Mouse (Mus musculus): Measurements from ENCODE around the gene 1700017N19Rik. TPM values are rescaled to one million over a fixed set of nuclear protein-coding genes. Genes with fewer than 3 reads are reported as not detected.

The 1700017N19Rik gene
- polyA plus RNA-seq, 2 experiments, result not detected

DNA sequence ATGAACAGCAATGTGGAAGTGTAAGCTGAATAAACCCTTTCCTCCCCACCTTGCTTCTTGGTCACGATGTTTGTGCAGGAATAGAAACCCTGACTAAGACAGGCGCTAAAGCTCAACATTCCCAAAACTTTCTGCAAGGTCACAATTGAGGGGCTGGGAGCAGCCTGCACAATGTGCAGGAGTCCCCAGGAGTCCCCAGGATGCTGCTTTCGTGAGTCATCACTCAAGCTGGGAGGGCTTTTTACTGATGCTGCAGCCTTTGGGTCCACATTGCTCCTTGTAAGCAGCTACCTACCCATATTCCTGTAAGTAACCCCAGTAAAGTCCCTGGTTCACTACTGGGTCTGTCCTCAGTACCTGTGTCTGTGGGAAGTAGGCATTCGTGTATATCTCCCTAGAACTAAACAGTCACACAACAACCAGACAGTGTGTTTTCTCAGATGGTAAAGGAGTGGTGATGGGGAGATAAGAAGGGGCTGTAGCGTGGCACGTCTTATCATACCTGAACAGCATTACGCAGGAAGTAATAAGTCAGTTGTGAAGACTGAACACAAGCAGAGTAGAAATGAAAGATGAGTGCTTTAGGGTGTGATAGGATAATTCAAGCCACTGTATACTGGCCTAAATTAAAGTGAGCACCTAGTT is 15.7 kb upstream of the 1700017N19Rik start:
- H3K4me3 ChIP-seq (ENCODE audit: insufficient read depth in 1 of 2, low read depth in 2 of 2, low read length in 2 of 2), result no peak overlapping the region
- peak; percentile 95 for ATAC-seq (ENCODE audit: insufficient read depth)
- TF ChIP-seq EP300 (IDR thresholded peaks at IDR 0.05; ENCODE audit: low read depth), result peak; percentile 93
- no peak for TF ChIP-seq CTCF (IDR thresholded peaks at IDR 0.05; ENCODE audit: low read depth)
- H3K9ac ChIP-seq (replicated peaks), result peak overlapping the region; percentile 14
- peak; percentile 56 to 70 (median 59) for DNase-seq (ENCODE audit: low read depth in 3 of 3, low spot score in 3 of 3)
- H3K27me3 ChIP-seq (ENCODE audit: control insufficient read depth, insufficient read depth, low read length), result no peaks in the 10 kb centered on the region
- H3K4me1 ChIP-seq (replicated peaks; ENCODE audit: control insufficient read depth in 2 of 2, insufficient read depth in 2 of 2, low read length in 1 of 2), result peaks cover 19 to 24% of the 10 kb centered on the region in 2 experiments
- H3K9me3 ChIP-seq (ENCODE audit: control insufficient read depth, low read length), result no peaks in the 10 kb centered on the region
- peak overlapping the region; percentile 47 for H3K4me2 ChIP-seq (ENCODE audit: low read depth)
- 37% methylated on average over 7 of the region's 7 CpGs for WGBS (ENCODE audit: insufficient replicate concordance)
- peak overlapping the region; percentile 87 for H3K27ac ChIP-seq
- peaks cover 20% of the 10 kb centered on the region for H3K36me3 ChIP-seq (replicated peaks; ENCODE audit: control insufficient read depth, insufficient read depth, low read depth)

DNA sequence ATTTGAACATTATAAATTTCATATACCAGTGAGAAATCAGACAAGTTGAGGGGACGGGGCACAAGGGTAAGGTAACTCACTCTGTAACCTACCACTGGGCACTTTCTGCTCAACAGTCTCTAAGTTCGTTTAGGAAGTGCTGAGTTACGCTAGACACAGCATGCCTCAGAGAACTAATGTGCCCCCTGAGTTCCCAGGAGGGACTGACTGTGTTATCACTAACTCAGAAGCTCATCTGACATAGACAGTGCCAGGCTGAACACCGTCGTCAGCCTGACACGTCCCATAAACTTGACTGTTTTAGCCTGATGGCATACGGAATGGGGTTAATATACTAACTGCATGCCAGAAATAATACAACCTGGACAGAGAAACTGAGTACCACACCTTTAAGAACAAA is 15.0 kb upstream of the 1700017N19Rik start:
- Histone ChIP-seq H3K9ac (replicated peaks) (no peak overlapping the region), H3K9me3 (ENCODE audit: control insufficient read depth, low read length) (no peaks in the 10 kb centered on the region), H3K4me3 (ENCODE audit: insufficient read depth in 1 of 2, low read depth in 2 of 2, low read length in 2 of 2) (no peak overlapping the region), H3K4me1 (replicated peaks; ENCODE audit: control insufficient read depth in 2 of 2, insufficient read depth in 2 of 2, low read length in 1 of 2) (peaks cover 19 to 24% of the 10 kb centered on the region in 2 experiments), H3K4me2 (ENCODE audit: low read depth) (peak overlapping the region; percentile 47), H3K27me3 (ENCODE audit: control insufficient read depth, insufficient read depth, low read length) (no peaks in the 10 kb centered on the region), H3K36me3 (replicated peaks; ENCODE audit: control insufficient read depth, insufficient read depth, low read depth) (peaks cover 20% of the 10 kb centered on the region), H3K27ac (peak overlapping the region; percentile 87)
- WGBS (ENCODE audit: insufficient replicate concordance), result 50% methylated on average over 7 of the region's 7 CpGs
- TF ChIP-seq CTCF (IDR thresholded peaks at IDR 0.05; ENCODE audit: low read depth) (no peak), EP300 (IDR thresholded peaks at IDR 0.05; ENCODE audit: low read depth) (no peak)
- ATAC-seq (ENCODE audit: insufficient read depth) (peak; percentile 49), DNase-seq (ENCODE audit: low read depth in 3 of 3, low spot score in 3 of 3) (no peak)

DNA sequence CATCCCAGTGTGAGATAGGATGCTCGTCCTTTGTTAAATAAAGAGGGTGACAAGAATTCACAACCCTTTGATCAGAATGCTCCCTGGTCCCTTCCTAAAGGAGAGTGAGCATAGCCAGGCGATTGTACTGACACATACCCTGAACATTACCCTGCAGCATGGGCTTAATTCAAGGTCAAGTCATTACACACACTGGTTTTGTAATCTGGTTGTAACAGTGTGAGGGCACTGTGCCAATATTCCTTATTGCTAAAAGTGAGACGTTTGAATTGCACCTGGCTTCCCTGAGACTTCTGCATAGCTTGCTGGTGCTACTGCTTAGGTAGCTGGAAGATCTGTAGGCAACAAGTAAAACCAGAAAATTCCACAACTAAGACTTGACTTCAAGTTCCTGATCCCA is 6.1 kb upstream of the 1700017N19Rik start:
- WGBS (ENCODE audit: insufficient replicate concordance), result 75% methylated on average over 3 of the region's 3 CpGs
- H3K4me1 ChIP-seq (replicated peaks; ENCODE audit: control insufficient read depth in 2 of 2, insufficient read depth in 2 of 2, low read length in 1 of 2), result peaks cover 6 to 13% of the 10 kb centered on the region in 2 experiments
- no peak overlapping the region for H3K27ac ChIP-seq
- ATAC-seq (ENCODE audit: insufficient read depth) (no peak), DNase-seq (ENCODE audit: low read depth in 3 of 3, low spot score in 3 of 3) (no peak)
- H3K4me2 ChIP-seq (ENCODE audit: low read depth), result no peak overlapping the region
- no peaks in the 10 kb centered on the region for H3K9me3 ChIP-seq (ENCODE audit: control insufficient read depth, low read length)
- H3K36me3 ChIP-seq (replicated peaks; ENCODE audit: control insufficient read depth, insufficient read depth, low read depth), result no peaks in the 10 kb centered on the region; the same call in 1 of the 2 replicates
- TF ChIP-seq CTCF (IDR thresholded peaks at IDR 0.05; ENCODE audit: low read depth), result no peak
- TF ChIP-seq EP300 (IDR thresholded peaks at IDR 0.05; ENCODE audit: low read depth), result no peak
- H3K9ac ChIP-seq (replicated peaks), result no peak overlapping the region
- no peak overlapping the region for H3K4me3 ChIP-seq (ENCODE audit: insufficient read depth in 1 of 2, low read depth in 2 of 2, low read length in 2 of 2)
- no peaks in the 10 kb centered on the region for H3K27me3 ChIP-seq (ENCODE audit: control insufficient read depth, insufficient read depth, low read length)

DNA sequence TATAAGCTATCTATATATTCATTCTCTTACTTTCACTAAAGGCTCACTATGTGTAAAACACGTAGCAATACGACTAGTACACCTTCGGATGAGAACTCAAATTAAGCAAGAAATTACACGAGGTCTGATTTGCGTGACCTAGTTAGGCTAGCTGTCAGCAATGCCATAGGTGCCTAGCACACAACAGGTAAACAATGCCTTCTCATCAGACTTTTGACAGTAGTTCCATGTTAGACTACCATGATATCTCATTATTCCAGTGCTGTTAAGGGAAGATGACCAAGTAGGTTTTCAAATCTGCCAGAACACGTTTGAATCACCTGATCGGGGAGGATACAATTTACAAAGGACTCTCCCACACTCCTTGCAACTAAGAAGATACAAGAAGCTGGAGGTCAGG is 1.8 kb upstream of the 1700017N19Rik start:
- H3K4me1 ChIP-seq (replicated peaks; ENCODE audit: control insufficient read depth in 2 of 2, insufficient read depth in 2 of 2, low read length in 1 of 2), result peaks cover 6 to 13% of the 10 kb centered on the region in 2 experiments
- WGBS (ENCODE audit: insufficient replicate concordance), result 35% methylated on average over 7 of the region's 7 CpGs
- no peaks in the 10 kb centered on the region for H3K27me3 ChIP-seq (ENCODE audit: control insufficient read depth, insufficient read depth, low read length)
- no peaks in the 10 kb centered on the region; the same call in 1 of the 2 replicates for H3K36me3 ChIP-seq (replicated peaks; ENCODE audit: control insufficient read depth, insufficient read depth, low read depth)
- H3K9ac ChIP-seq (replicated peaks), result peak overlapping the region; percentile 58
- DNase-seq (ENCODE audit: low read depth in 3 of 3, low spot score in 3 of 3) (peak in 1 of 3 experiments; percentile 3), ATAC-seq (ENCODE audit: insufficient read depth) (peak; percentile 44; the same call in 1 of the 2 replicates)
- peak overlapping the region; percentile 51 for H3K27ac ChIP-seq
- H3K4me3 ChIP-seq (ENCODE audit: insufficient read depth in 1 of 2, low read depth in 2 of 2, low read length in 2 of 2), result peak overlapping the region; percentile 77 to 85
- H3K4me2 ChIP-seq (ENCODE audit: low read depth), result peak overlapping the region; percentile 90
- H3K9me3 ChIP-seq (ENCODE audit: control insufficient read depth, low read length), result no peaks in the 10 kb centered on the region
- TF ChIP-seq EP300 (IDR thresholded peaks at IDR 0.05; ENCODE audit: low read depth) (no peak), CTCF (IDR thresholded peaks at IDR 0.05; ENCODE audit: low read depth) (no peak)

DNA sequence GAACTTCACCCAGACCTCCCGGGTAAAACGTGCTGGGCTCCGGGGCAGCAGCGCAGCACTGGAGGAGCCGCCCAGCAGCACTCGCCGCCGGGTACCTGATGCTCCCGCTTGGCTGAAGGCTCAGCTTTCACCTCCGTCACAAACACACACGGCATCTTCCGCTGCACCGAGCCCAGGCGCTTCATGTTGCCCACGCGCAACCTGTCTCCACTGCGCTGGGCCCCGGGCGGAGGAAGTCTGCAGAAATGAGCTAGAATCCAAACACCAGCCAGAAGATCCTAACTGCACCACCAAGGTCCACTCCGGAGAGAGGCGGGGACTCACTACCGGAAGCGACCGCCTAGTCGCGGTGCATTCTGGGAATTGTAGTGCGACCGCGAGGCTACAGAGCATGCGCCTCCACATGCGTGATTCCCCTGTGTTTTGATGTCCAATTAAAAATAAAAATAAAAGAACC is 1.3 kb upstream of the 1700017N19Rik start:
- no peaks in the 10 kb centered on the region for H3K27me3 ChIP-seq (ENCODE audit: control insufficient read depth, insufficient read depth, low read length)
- peak; percentile 79 to 82 (median 80) for DNase-seq (ENCODE audit: low read depth in 3 of 3, low spot score in 3 of 3)
- ATAC-seq (ENCODE audit: insufficient read depth), result peak; percentile 99
- WGBS (ENCODE audit: insufficient replicate concordance), result under 1% methylated on average over 31 of the region's 31 CpGs
- H3K4me1 ChIP-seq (replicated peaks; ENCODE audit: control insufficient read depth in 2 of 2, insufficient read depth in 2 of 2, low read length in 1 of 2), result peaks cover 6 to 13% of the 10 kb centered on the region in 2 experiments
- no peaks in the 10 kb centered on the region for H3K9me3 ChIP-seq (ENCODE audit: control insufficient read depth, low read length)
- no peak for TF ChIP-seq EP300 (IDR thresholded peaks at IDR 0.05; ENCODE audit: low read depth)
- TF ChIP-seq CTCF (IDR thresholded peaks at IDR 0.05; ENCODE audit: low read depth), result no peak
- H3K9ac ChIP-seq (replicated peaks), result peak overlapping the region; percentile 58
- peak overlapping the region; percentile 90 for H3K4me2 ChIP-seq (ENCODE audit: low read depth)
- peak overlapping the region; percentile 77 to 85 for H3K4me3 ChIP-seq (ENCODE audit: insufficient read depth in 1 of 2, low read depth in 2 of 2, low read length in 2 of 2)
- H3K27ac ChIP-seq, result peak overlapping the region; percentile 51
- H3K36me3 ChIP-seq (replicated peaks; ENCODE audit: control insufficient read depth, insufficient read depth, low read depth), result no peaks in the 10 kb centered on the region; the same call in 1 of the 2 replicates

Measured in liver, embryonic 14.5 days (tissue).